Comparison of ENCODE assay signal across 20 mouse cellular contexts in the genomic region with DNA sequence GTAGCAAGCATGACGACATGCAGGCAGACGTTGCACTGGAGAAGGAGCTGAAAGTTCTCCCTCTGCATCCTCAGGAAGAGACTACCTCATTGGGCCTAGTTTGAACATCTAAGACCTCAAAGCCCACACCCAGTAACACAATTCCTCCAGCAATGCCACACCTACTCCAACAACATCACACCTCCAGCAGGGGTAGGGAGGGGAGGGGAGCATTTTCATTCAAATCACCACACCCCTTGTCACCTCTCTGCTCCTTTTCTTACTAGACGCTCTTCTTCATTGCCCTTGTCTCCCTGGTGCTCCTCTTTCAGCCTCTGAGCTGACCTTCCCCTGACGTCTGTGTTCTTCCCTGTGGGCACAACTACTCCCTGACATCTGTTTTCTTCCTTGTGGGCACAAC.
DNase-seq lines count a peak whose midpoint lies in the region; ATAC-seq lines count a peak whose summit lies in the region.
"Had no signal": no experiment of that assay in that cellular context is flagged by ENCODE, and none has a peak within 500 bp of the region (broad histone marks: within the 10 kb centered on the region; RNA-seq: fewer than 3 reads in every experiment).

No protein-coding gene starts in this region.

- DNase-seq in ES-CJ7 (ENCODE audit: low read depth, low spot score) (peak; percentile 87), R1 (ENCODE audit: low read depth, low spot score) (peak; percentile 57), ZHBTc4 (ENCODE audit: low read depth, low spot score) (peak; percentile 78)
- no peak for DNase-seq in lung, postnatal 25 days (ENCODE audit: low spot score)
- no peak for DNase-seq in adrenal gland, adult 2 months
- DNase-seq: adrenal gland, adult 8-10 months; adrenal gland, postnatal 14 days; adrenal gland, postnatal 36 days; cerebellum, adult 11-12 months; cerebellum, adult 9-10 months; cerebellum, postnatal 10 days; cerebellum, postnatal 25 days had no signal

- no peak overlapping the region for H3K9ac ChIP-seq in kidney, embryonic 16.5 days (replicated peaks; ENCODE audit: low read length)
- H3K9ac ChIP-seq: embryonic facial prominence, embryonic 12.5 days; forebrain, embryonic 12.5 days had no signal

- no peaks in the 10 kb centered on the region for H3K9me3 ChIP-seq in kidney, embryonic 16.5 days (ENCODE audit: low read length)
- H3K9me3 ChIP-seq: embryonic facial prominence, embryonic 10.5 days; embryonic facial prominence, embryonic 12.5 days; forebrain, embryonic 12.5 days had no signal

- WGBS in kidney, embryonic 16.5 days, result 52% methylated on average over 4 of the region's 4 CpGs

- no peak overlapping the region for H3K4me3 ChIP-seq in kidney, embryonic 16.5 days (ENCODE audit: low read length)
- H3K4me3 ChIP-seq: embryonic facial prominence, embryonic 10.5 days; embryonic facial prominence, embryonic 12.5 days; forebrain, embryonic 12.5 days had no signal

- no peak overlapping the region for H3K27ac ChIP-seq in kidney, embryonic 16.5 days (ENCODE audit: low read length)
- H3K27ac ChIP-seq: embryonic facial prominence, embryonic 10.5 days; embryonic facial prominence, embryonic 12.5 days; forebrain, embryonic 12.5 days had no signal

- no peaks in the 10 kb centered on the region for H3K4me1 ChIP-seq in kidney, embryonic 16.5 days (ENCODE audit: insufficient read depth, low read length)
- H3K4me1 ChIP-seq: embryonic facial prominence, embryonic 12.5 days had no signal

- ATAC-seq in kidney, embryonic 16.5 days (ENCODE audit: low FRiP score, low TSS enrichment), result no peak
- ATAC-seq: forebrain, embryonic 14.5 days; forebrain, embryonic 16.5 days; Patski had no signal

- H3K4me2 ChIP-seq in kidney, embryonic 16.5 days (replicated peaks; ENCODE audit: low read depth, low read length), result no peak overlapping the region
- H3K4me2 ChIP-seq: embryonic facial prominence, embryonic 12.5 days; forebrain, embryonic 12.5 days had no signal

- no peaks in the 10 kb centered on the region for H3K36me3 ChIP-seq in kidney, embryonic 16.5 days (ENCODE audit: insufficient read depth, low read length)
- H3K36me3 ChIP-seq: embryonic facial prominence, embryonic 10.5 days; embryonic facial prominence, embryonic 12.5 days; forebrain, embryonic 12.5 days; G1E had no signal

- peaks cover 38% of the 10 kb centered on the region for H3K27me3 ChIP-seq in kidney, embryonic 16.5 days (ENCODE audit: insufficient read depth, low read length)
- H3K27me3 ChIP-seq: embryonic facial prominence, embryonic 12.5 days; Patski had no signal

Comparison
In these comparisons a context has a peak if more than half of its experiments do, and no peak if none do; other contexts are left out.
1. DNase-seq: peak in ES-CJ7 (single experiment), R1 (single experiment) and ZHBTc4 (single experiment); none in lung, postnatal 25 days (single experiment) and adrenal gland, adult 2 months (single experiment).